Comparison of ENCODE assay signal across 7 mouse cellular contexts in the genomic region with DNA sequence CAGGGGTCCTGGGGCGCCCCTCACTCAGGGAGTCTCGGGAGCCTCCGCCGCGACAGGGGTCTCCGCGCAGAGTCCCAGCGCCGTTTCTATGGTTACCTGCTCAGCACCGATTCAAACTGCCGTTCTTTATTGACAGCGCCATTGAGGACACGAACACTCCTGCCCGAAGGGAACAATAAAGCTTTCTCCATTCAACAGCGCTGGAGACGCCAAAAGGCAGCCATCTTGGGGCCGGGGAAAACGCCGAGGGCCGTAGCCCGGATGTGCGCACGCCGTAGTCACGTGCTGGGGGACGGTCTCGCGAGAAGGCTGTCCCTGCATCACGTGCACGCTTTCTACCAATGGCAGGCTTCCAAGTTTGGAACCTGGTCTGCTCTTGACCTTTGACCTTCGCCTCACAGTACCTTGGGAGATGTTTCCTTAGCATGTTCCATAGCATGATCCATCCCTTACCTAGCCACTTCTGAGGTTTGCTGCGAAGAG. TPM values are rescaled to one million over a fixed set of nuclear protein-coding genes. Genes with fewer than 3 reads are reported as not detected.
DNase-seq lines count a peak whose midpoint lies in the region; ATAC-seq lines count a peak whose summit lies in the region.

A gene (minus strand): TSS at position 252 of the 483 bp plus-strand sequence.

- H3K36me3 ChIP-seq in intestine, embryonic 15.5 days, result no peaks in the 10 kb centered on the region
- no peaks in the 10 kb centered on the region for H3K36me3 ChIP-seq in midbrain, embryonic 10.5 days

- intact Hi-C loops in gastrocnemius, postnatal 36 days (cut with DNase I), result no loop called here
- intact Hi-C loops in left cerebral cortex, postnatal 25 days (cut with DNase I), result loop anchor here (5.0 kb wide), 1 partner anchor 51 kb away; no protein-coding TSS in a partner anchor

- peaks cover 12% of the 10 kb centered on the region for H3K4me1 ChIP-seq in intestine, embryonic 15.5 days (replicated peaks)
- H3K4me1 ChIP-seq in midbrain, embryonic 10.5 days, result peaks cover 19% of the 10 kb centered on the region

- peak within 1 kb of the TSS; percentile 56 for H3K9ac ChIP-seq in intestine, embryonic 15.5 days

- 2% methylated on average over 31 of the region's 32 CpGs for WGBS in intestine, embryonic 15.5 days
- 1% methylated on average over 32 of the region's 32 CpGs for WGBS in midbrain, embryonic 10.5 days

- peak within 1 kb of the TSS; percentile 71 for H3K4me3 ChIP-seq in intestine, embryonic 15.5 days (replicated peaks)
- peak within 1 kb of the TSS; percentile 92 for H3K4me3 ChIP-seq in midbrain, embryonic 10.5 days

- peak; percentile 98 for ATAC-seq in intestine, embryonic 15.5 days

- peak within 1 kb of the TSS; percentile 76 for H3K4me2 ChIP-seq in intestine, embryonic 15.5 days (replicated peaks)

- H3K27ac ChIP-seq in intestine, embryonic 15.5 days, result peak within 1 kb of the TSS; percentile 42; the same call in 1 of the 2 replicates
- H3K27ac ChIP-seq in midbrain, embryonic 10.5 days (replicated peaks), result peak within 1 kb of the TSS; percentile 91

- peaks cover 13% of the 10 kb centered on the region; the same call in 1 of the 2 replicates for H3K27me3 ChIP-seq in intestine, embryonic 15.5 days (replicated peaks)
- H3K27me3 ChIP-seq in midbrain, embryonic 10.5 days (ENCODE audit: low read depth, poor library complexity, severe bottlenecking), result peaks cover 46% of the 10 kb centered on the region

- DNase-seq in adrenal gland, adult 2 months, result peak; percentile 93
- DNase-seq in embryo, embryonic 11.5 days (ENCODE audit: low read depth, low spot score), result peak; percentile 90
- peak; percentile 79 to 85 for DNase-seq in gastrocnemius, postnatal 36 days
- peak; percentile 96 to 98 for DNase-seq in left cerebral cortex, postnatal 25 days (ENCODE audit: low spot score in 2 of 2)
- peak; percentile 98 for DNase-seq in midbrain, embryonic 10.5 days (ENCODE audit: low spot score)
- DNase-seq in right cerebral cortex, postnatal 4 days, result peak; percentile 93

- H3K9me3 ChIP-seq in intestine, embryonic 15.5 days, result no peaks in the 10 kb centered on the region
- peaks cover 8% of the 10 kb centered on the region; the same call in 1 of the 2 replicates for H3K9me3 ChIP-seq in midbrain, embryonic 10.5 days (replicated peaks)

RNA-seq across cellular contexts. Expression of the gene that starts here (rescaled TPM):
- 10 to 100 TPM; 10.3 to 12.2 TPM for total RNA-seq in adrenal gland, adult 2 months (2021)
- polyA plus RNA-seq in adrenal gland, adult 2 months (2012; rRNA removed), result 9.7 and 10.8 TPM in 2 replicates
- 1 to 10 TPM; 6.5 to 7.3 TPM for total RNA-seq in gastrocnemius, postnatal 36 days (2021)
- 2.9 and 3.9 TPM in 2 replicates for polyA plus RNA-seq in intestine, embryonic 15.5 days (2015; fragmentation: Nextera tagmentation; extraction: Ambion mirVana)
- total RNA-seq in left cerebral cortex, postnatal 25 days (2021), result 10 to 100 TPM; 13.8 to 15.1 TPM
- polyA plus RNA-seq in midbrain, embryonic 10.5 days (2016; fragmentation: Nextera tagmentation; extraction: Ambion mirVana), result 4.9 and 5.0 TPM in 2 replicates

Comparison
In these comparisons a context has a peak if more than half of its experiments do, and no peak if none do; other contexts are left out.
1. Peak in every context shown above with its lines: DNase-seq, ATAC-seq, H3K4me3 ChIP-seq and H3K27ac ChIP-seq.